ENCODE assay signal across 22 mouse cellular contexts in the genomic region with DNA sequence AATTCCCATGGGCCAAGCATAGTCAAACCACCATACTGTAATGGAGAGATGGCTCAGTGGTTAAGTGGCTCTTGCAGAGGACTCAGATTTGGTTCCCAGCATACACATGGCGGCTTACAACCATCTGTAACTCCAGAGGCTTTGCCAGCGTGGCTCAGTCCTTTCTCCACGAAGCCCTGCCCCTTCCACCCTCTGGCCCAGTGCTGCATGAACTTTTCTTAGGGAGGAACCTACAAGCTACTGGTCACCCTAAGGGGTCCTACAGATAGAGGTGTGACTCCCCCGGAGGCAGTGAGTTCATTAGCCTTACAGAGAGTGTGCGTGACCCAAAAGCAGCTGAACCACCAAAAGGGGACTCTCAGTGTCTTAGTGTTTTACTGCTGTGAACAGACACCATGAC. TPM values are rescaled to one million over a fixed set of nuclear protein-coding genes. Genes with fewer than 3 reads are reported as not detected.
"Had no signal": no experiment of that assay in that cellular context is flagged by ENCODE, and none has a peak within 500 bp of the region (broad histone marks: within the 10 kb centered on the region; RNA-seq: fewer than 3 reads in every experiment).

No protein-coding gene starts in this region.

- H3K4me2 ChIP-seq: limb, embryonic 15.5 days; liver, embryonic 15.5 days; lung, embryonic 14.5 days; neural tube, embryonic 15.5 days had no signal

- H3K27ac ChIP-seq: limb, embryonic 15.5 days; liver, embryonic 15.5 days; midbrain, embryonic 10.5 days; neural tube, embryonic 15.5 days had no signal

- DNase-seq: kidney, adult 8-10 months; kidney, postnatal 14 days; lung, embryonic 14.5 days; lung, postnatal 10 days; midbrain, embryonic 14.5 days; right cerebral cortex, adult 18-20 months; right cerebral cortex, postnatal 4 days; spleen, adult 18-20 months; thymus, postnatal 4 days had no signal

- H3K36me3 ChIP-seq: limb, embryonic 15.5 days; liver, embryonic 15.5 days; neural tube, embryonic 15.5 days had no signal

- H3K27me3 ChIP-seq: limb, embryonic 15.5 days; neural tube, embryonic 15.5 days had no signal

- H3K4me3 ChIP-seq: limb, embryonic 15.5 days; liver, embryonic 15.5 days; midbrain, embryonic 10.5 days; myocyte; neural tube, embryonic 15.5 days had no signal

- H3K9me3 ChIP-seq: limb, embryonic 15.5 days; liver, embryonic 15.5 days; midbrain, embryonic 10.5 days had no signal

- H3K9ac ChIP-seq: limb, embryonic 15.5 days; liver, embryonic 15.5 days; lung, embryonic 14.5 days; neural tube, embryonic 15.5 days had no signal

- ATAC-seq: inflammation-experienced regulatory T-cells, adult 6 months; intestine, postnatal 0 days had no signal

RNA-seq across cellular contexts. Expression of gene Theg, which starts 30.2 kb away (rescaled TPM):
- total RNA-seq: layer of hippocampus, postnatal 14 days; megakaryocyte, adult 5-6 weeks had no signal
- polyA plus RNA-seq: inflammation-experienced regulatory T-cells, adult 6 months; intestine, postnatal 0 days; large intestine, adult 2 months; limb, embryonic 11.5 days; limb, embryonic 15.5 days; liver, embryonic 15.5 days; lung, embryonic 14.5 days; midbrain, embryonic 10.5 days; midbrain, embryonic 14.5 days; myocyte; neural tube, embryonic 11.5 days; stomach, embryonic 14.5 days had no signal

RNA-seq across cellular contexts. Expression of gene C2cd4c, which starts 56.9 kb away (rescaled TPM):
- total RNA-seq: megakaryocyte, adult 5-6 weeks had no signal
- polyA plus RNA-seq: inflammation-experienced regulatory T-cells, adult 6 months; limb, embryonic 11.5 days; limb, embryonic 15.5 days; liver, embryonic 15.5 days; lung, embryonic 14.5 days had no signal
